Mouse (Mus musculus) hindbrain, postnatal 0 days (tissue): ENCODE data around the gene Hs6st2. TPM values are rescaled to one million over a fixed set of nuclear protein-coding genes. Genes with fewer than 3 reads are reported as not detected.

Experiments used
- ATAC-seq: fragments of 200-750 bp; cut with Nextera tagmentation; 2 replicates; pipeline ENCODE4 v1.8.0; 2017; ENCODE audit warnings: mild to moderate bottlenecking, moderate TSS enrichment, moderate library complexity
- DNase-seq: peaks from one replicate; pipeline ENCODE4 v3.0.0-alpha.2; 2015; ENCODE audit warnings: low spot score
- H3K27ac ChIP-seq: fragments of 300-500 bp; sonication (generic); 2 replicates; pipeline ENCODE4 v1.5.1; 2014; ENCODE audit warnings: mild to moderate bottlenecking
- H3K27me3 ChIP-seq: fragments of 300-500 bp; sonication (generic); 2 replicates; pipeline ENCODE4 v1.6.1; 2014; ENCODE audit warnings: low read length, mixed read lengths; ENCODE audit not compliant: insufficient read depth
- H3K36me3 ChIP-seq: fragments of 300-500 bp; sonication (generic); 2 replicates; pipeline ENCODE4 v1.6.1; 2014; ENCODE audit warnings: low read length, mixed read lengths; ENCODE audit not compliant: insufficient read depth
- H3K4me1 ChIP-seq: fragments of 300-500 bp; sonication (generic); 2 replicates; pipeline ENCODE4 v1.6.1; 2014; ENCODE audit warnings: antibody characterized with exemption, low read length, mixed read lengths; ENCODE audit not compliant: insufficient read depth
- H3K4me2 ChIP-seq: fragments of 300-500 bp; sonication (generic); 2 replicates; pipeline ENCODE4 v1.6.1; 2014; ENCODE audit warnings: low read depth, mild to moderate bottlenecking, low read length, moderate library complexity, mixed read lengths
- H3K4me3 ChIP-seq: fragments of 300-500 bp; sonication (generic); 2 replicates; pipeline ENCODE4 v1.5.1; 2014; ENCODE audit warnings: low read length
- H3K9ac ChIP-seq: fragments of 300-500 bp; sonication (generic); replicated peaks from 2 replicates; pipeline ENCODE4 v1.6.1; 2014; ENCODE audit warnings: mild to moderate bottlenecking, low read length, moderate library complexity, mixed read lengths
- H3K9me3 ChIP-seq: fragments of 300-500 bp; sonication (generic); 2 replicates; pipeline ENCODE4 v1.6.1; 2016; ENCODE audit warnings: low read length, mixed read lengths
- CTCF ChIP-seq: IDR thresholded peaks from 2 replicates; pipeline ENCODE4 v1.5.1; 2016; ENCODE audit warnings: antibody characterized with exemption, control low read depth, low read depth
- WGBS: fragments of 180-500 bp; shearing (Covaris S2); extraction: QIAGEN DNeasy Blood & Tissue Kit; methylation state at CpG from one replicate; pipeline ENCODE4 v1.1.7; 2014; 5-methylcytosine and 5-hydroxymethylcytosine counted together
- polyA plus RNA-seq: library from polyadenylated mRNA; unstranded; fragments of >200 nt; fragmentation: Nextera tagmentation; extraction: Ambion mirVana; gene quantifications from 2 replicates; pipeline ENCODE4 v1.2.1, GENCODE M21; 2015
- total RNA-seq: library from RNA; depleted of rRNA; stranded (reverse); fragments of >200 nt; gene quantifications from 2 replicates; pipeline ENCODE4 v1.2.3, GENCODE M21; 2014; rRNA removed

Hs6st2 gene
- total RNA-seq (49.7 and 65.7 TPM in 2 replicates), polyA plus RNA-seq (43.5 and 46.5 TPM in 2 replicates)

- WGBS, result 25% methylated on average over 5 of the region's 5 CpGs
Observed at GRCm38 (mm10) chrX:51681756-51682155, at the start of gene Hs6st2. TSS of gene Hs6st2 (minus strand) at chrX:51681856.

DNA sequence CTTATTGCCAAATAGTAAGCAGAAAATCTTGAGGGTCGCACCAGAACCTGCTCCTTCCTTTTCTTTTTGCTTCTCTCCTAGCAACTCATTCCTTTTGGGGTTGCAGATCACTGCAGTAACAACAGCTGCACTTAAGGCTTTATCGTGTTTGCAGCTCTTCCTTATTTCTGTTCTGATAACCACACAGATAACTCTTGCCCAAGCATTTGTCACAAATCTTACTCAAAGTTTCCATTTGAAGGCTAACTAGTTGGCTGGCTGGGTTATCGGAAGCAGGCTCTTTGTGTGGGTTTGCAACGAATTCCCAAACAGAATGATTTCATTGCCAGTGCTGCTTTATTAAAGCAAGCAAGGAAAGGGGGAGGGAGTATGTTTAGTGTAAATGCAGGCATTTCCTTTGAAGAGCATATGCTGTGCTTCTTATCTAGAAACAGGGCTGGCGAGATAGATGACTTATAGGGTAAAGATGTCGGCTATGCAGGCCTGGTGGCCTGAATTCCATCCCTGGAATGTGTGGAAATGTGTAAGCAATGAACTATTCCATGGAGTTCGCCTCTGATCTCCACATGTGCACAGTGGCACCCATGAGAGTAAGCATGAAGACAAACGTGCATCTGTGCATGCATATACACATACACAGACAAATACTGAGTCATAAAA, 32.6 kb upstream of the Hs6st2 start:
- 72% methylated on average over 8 of the region's 8 CpGs for WGBS

More at GRCm38 (mm10) chrX:51681756-51682155, at the start of gene Hs6st2:
- Histone ChIP-seq H3K4me2 (peak within 1 kb of the TSS; percentile 74), H3K9me3 (no peaks in the 10 kb centered on the region), H3K27ac (peak within 1 kb of the TSS; percentile 38; the same call in 1 of the 2 replicates), H3K27me3 (no peaks in the 10 kb centered on the region), H3K9ac (peak within 1 kb of the TSS; percentile 53), H3K36me3 (no peaks in the 10 kb centered on the region), H3K4me3 (peak within 1 kb of the TSS; percentile 48), H3K4me1 (no peaks in the 10 kb centered on the region)
- ATAC-seq (no peak), DNase-seq (no peak)
- no peak for TF ChIP-seq CTCF

GRCm38 (mm10) chrX:51712996-51713395, 31.3 kb upstream of the Hs6st2 start:
- H3K4me3 ChIP-seq, result no peak overlapping the region
- ATAC-seq (no peak), DNase-seq (no peak)
- 72% methylated on average over 1 of the region's 1 CpGs for WGBS
- H3K27ac ChIP-seq, result no peak overlapping the region
- no peaks in the 10 kb centered on the region for H3K36me3 ChIP-seq
- no peaks in the 10 kb centered on the region for H3K4me1 ChIP-seq
- H3K9ac ChIP-seq, result no peak overlapping the region
- no peaks in the 10 kb centered on the region for H3K9me3 ChIP-seq
- H3K4me2 ChIP-seq, result no peak overlapping the region
- no peak for TF ChIP-seq CTCF
- no peaks in the 10 kb centered on the region for H3K27me3 ChIP-seq

More for the DNA sequence above, 32.6 kb upstream of the Hs6st2 start:
- Histone ChIP-seq H3K4me2 (no peak overlapping the region), H3K27me3 (no peaks in the 10 kb centered on the region), H3K9ac (no peak overlapping the region), H3K27ac (no peak overlapping the region), H3K4me1 (no peaks in the 10 kb centered on the region), H3K9me3 (no peaks in the 10 kb centered on the region), H3K36me3 (no peaks in the 10 kb centered on the region), H3K4me3 (no peak overlapping the region)
- DNase-seq (no peak), ATAC-seq (no peak)
- no peak for TF ChIP-seq CTCF

DNA sequence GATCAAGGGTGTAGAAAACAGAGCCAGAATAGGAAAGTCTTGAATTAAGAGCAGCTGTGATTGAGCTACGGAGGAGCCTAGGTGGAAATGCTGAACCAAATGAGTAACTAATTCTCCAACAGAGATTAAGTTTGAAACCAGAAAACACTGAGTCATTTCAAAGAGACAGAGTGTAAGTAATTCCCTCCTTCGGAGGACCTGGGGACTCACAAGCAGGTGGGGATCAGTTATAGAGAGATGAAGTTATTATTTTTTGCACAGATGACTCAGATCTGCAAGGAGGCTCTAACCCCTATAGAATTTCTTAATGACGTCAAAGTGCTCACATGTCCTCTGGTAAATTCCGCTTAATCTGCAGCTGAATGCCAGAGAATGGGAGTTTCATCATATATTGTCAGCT, 21.2 kb upstream of the Hs6st2 start:
- no peak overlapping the region for H3K27ac ChIP-seq
- no peaks in the 10 kb centered on the region for H3K36me3 ChIP-seq
- H3K4me3 ChIP-seq, result no peak overlapping the region
- no peak overlapping the region for H3K4me2 ChIP-seq
- TF ChIP-seq CTCF, result no peak
- 70% methylated on average over 4 of the region's 4 CpGs for WGBS
- H3K27me3 ChIP-seq, result no peaks in the 10 kb centered on the region
- DNase-seq (no peak), ATAC-seq (no peak)
- H3K4me1 ChIP-seq, result no peaks in the 10 kb centered on the region
- H3K9ac ChIP-seq, result no peak overlapping the region
- H3K9me3 ChIP-seq, result no peaks in the 10 kb centered on the region

GRCm38 (mm10) chrX:51699079-51699478, 17.4 kb upstream of the Hs6st2 start:
- DNase-seq (no peak), ATAC-seq (no peak)
- Histone ChIP-seq H3K9me3 (no peaks in the 10 kb centered on the region), H3K27ac (no peak overlapping the region), H3K4me1 (no peaks in the 10 kb centered on the region), H3K4me2 (no peak overlapping the region), H3K36me3 (no peaks in the 10 kb centered on the region), H3K9ac (no peak overlapping the region), H3K27me3 (no peaks in the 10 kb centered on the region), H3K4me3 (no peak overlapping the region)
- TF ChIP-seq CTCF, result no peak
- 51% methylated on average over 4 of the region's 4 CpGs for WGBS

GRCm38 (mm10) chrX:51686048-51686949, 4.6 kb upstream of the Hs6st2 start:
- no peaks in the 10 kb centered on the region for H3K4me1 ChIP-seq
- no peak for ATAC-seq
- no peak for DNase-seq

More at GRCm38 (mm10) chrX:51686048-51686949, 4.6 kb upstream of the Hs6st2 start:
- TF ChIP-seq CTCF, result no peak
- Histone ChIP-seq H3K27ac (no peak overlapping the region), H3K36me3 (no peaks in the 10 kb centered on the region), H3K27me3 (no peaks in the 10 kb centered on the region), H3K4me2 (no peak overlapping the region), H3K4me3 (no peak overlapping the region), H3K9ac (no peak overlapping the region), H3K9me3 (no peaks in the 10 kb centered on the region)
- WGBS, result 81% methylated on average over 6 of the region's 6 CpGs
